Mouse (Mus musculus): ENCODE measurements around the gene Cdca7l. TPM values are rescaled to one million over a fixed set of nuclear protein-coding genes. Genes with fewer than 3 reads are reported as not detected.

The Cdca7l gene
- polyA plus RNA-seq, 1 experiment, result not detected

DNA sequence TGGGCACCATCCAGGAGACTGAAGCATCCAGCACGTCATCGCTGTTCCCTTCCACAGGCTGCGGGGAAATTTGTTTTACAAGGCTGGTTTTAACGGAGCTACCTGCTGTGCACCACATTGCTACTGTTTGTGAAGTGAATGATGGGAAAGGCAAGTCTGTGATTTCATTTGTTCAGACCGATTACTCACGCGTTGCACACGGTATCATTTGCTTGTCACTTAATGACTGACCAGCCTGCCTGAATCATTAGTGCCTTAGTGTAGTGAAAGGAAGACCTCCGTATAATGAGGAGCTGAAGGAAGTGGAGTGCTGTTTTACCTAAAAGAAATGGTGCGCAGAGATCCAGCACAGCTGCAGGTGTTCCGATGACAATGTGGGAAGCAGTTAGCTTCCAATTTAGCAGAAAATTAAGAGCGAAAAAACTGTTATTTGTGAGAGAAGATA, 1.9 kb downstream of the Cdca7l start:
- WGBS, result 9% methylated on average over 12 of the region's 12 CpGs
- Histone ChIP-seq H3K27ac (ENCODE audit: insufficient read depth, low read depth, low read length) (peak overlapping the region; percentile 98), H3K4me1 (ENCODE audit: control insufficient read depth, insufficient read depth, low read length) (peaks cover 30% of the 10 kb centered on the region), H3K4me3 (ENCODE audit: insufficient read depth, low read depth, low read length) (no peak overlapping the region)
- TF ChIP-seq POLR2A (IDR thresholded peaks at IDR 0.05; ENCODE audit: insufficient read depth, low read depth, low read length) (no peak), CTCF (IDR thresholded peaks at IDR 0.05; ENCODE audit: insufficient read depth, low read depth, low read length) (no peak)

- Histone ChIP-seq H3K27ac (ENCODE audit: insufficient read depth, low read depth, low read length) (peak overlapping the region; percentile 98), H3K4me3 (ENCODE audit: insufficient read depth, low read depth, low read length) (no peak overlapping the region), H3K4me1 (ENCODE audit: control insufficient read depth, insufficient read depth, low read length) (peaks cover 30% of the 10 kb centered on the region)
- no peak for TF ChIP-seq POLR2A (IDR thresholded peaks at IDR 0.05; ENCODE audit: insufficient read depth, low read depth, low read length)
- no peak for TF ChIP-seq CTCF (IDR thresholded peaks at IDR 0.05; ENCODE audit: insufficient read depth, low read depth, low read length)
- WGBS, result 9% methylated on average over 4 of the region's 4 CpGs
These were observed 2.4 kb downstream of the Cdca7l start for GRCm38 (mm10) chr12:117806470-117806869.

DNA sequence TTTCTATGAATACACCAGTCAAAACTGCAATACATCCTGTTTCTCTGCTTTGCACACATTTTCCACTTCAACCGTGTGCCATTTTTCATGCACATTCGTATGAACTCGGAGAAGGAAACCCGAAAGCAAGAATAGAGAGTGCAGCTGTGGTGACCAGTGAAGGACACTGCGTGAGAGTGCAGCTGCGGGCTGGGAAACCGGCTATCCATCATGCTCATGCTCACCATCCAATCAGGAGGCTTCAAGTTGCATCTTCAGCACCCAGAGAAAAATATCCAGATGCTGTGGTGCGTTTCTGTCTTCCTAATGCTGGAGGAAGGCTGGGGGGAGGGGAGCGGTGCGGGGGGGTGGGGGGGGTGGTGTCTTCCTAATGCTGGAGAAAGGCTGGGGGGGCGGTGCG, 3.5 kb downstream of the Cdca7l start:
- WGBS, result 21% methylated on average over 12 of the region's 12 CpGs
- Histone ChIP-seq H3K27ac (ENCODE audit: insufficient read depth, low read depth, low read length) (peak overlapping the region; percentile 98), H3K4me3 (ENCODE audit: insufficient read depth, low read depth, low read length) (no peak overlapping the region)

DNA sequence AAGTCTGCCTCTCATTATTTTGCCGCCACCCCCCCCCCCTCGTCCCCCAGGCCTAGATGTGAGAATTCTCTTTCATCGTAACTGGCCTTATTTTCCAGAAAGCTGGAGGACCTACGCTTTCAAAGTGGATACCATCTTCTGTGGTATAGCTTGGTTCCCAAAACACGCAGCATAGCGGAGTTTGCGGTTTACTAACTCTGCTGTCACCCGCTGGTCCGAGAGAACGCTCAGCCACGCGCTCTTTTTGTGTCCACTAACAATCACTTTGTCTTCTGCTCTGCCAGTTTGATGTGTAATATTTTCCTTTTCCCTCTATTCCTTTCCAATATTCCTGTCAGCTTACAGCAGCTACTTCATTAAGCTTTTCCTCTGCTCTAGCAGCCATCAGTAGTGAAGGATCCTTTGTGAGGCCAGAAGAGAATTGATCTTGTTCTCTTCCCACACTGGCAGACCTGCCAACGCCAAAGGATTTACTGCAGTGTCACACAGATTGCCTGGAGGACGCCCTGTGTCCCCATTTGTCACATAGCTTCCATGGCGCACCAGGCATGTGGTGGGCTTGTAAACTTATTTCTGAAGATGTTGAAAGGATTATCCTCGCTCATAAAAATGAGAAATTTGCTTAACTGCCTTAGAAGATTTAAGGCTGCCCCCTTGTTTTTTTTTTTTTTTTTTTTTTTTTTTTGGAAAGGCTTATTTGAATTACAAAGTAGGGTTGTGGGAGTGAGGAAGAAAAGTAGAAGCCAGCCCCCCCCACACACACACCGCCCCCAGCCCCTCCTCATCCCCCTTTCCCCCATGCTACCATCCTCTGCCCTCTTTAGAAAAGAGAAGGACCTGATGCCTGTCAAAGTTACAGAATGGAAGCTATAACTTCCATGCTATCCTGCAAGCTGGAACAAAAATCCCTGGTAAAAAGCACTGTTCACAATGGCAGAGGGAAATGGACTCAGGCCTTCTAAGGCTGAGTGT, 4.6 kb downstream of the Cdca7l start:
- Histone ChIP-seq H3K4me1 (ENCODE audit: control insufficient read depth, insufficient read depth, low read length) (peaks cover 30% of the 10 kb centered on the region), H3K4me3 (ENCODE audit: insufficient read depth, low read depth, low read length) (no peak overlapping the region), H3K27ac (ENCODE audit: insufficient read depth, low read depth, low read length) (peak overlapping the region; percentile 98)
- WGBS, result 29% methylated on average over 17 of the region's 17 CpGs
- TF ChIP-seq POLR2A (IDR thresholded peaks at IDR 0.05; ENCODE audit: insufficient read depth, low read depth, low read length) (no peak), CTCF (IDR thresholded peaks at IDR 0.05; ENCODE audit: insufficient read depth, low read depth, low read length) (no peak)

More for the DNA sequence above, 3.5 kb downstream of the Cdca7l start:
- peaks cover 30% of the 10 kb centered on the region for H3K4me1 ChIP-seq (ENCODE audit: control insufficient read depth, insufficient read depth, low read length)
- no peak for TF ChIP-seq CTCF (IDR thresholded peaks at IDR 0.05; ENCODE audit: insufficient read depth, low read depth, low read length)

DNA sequence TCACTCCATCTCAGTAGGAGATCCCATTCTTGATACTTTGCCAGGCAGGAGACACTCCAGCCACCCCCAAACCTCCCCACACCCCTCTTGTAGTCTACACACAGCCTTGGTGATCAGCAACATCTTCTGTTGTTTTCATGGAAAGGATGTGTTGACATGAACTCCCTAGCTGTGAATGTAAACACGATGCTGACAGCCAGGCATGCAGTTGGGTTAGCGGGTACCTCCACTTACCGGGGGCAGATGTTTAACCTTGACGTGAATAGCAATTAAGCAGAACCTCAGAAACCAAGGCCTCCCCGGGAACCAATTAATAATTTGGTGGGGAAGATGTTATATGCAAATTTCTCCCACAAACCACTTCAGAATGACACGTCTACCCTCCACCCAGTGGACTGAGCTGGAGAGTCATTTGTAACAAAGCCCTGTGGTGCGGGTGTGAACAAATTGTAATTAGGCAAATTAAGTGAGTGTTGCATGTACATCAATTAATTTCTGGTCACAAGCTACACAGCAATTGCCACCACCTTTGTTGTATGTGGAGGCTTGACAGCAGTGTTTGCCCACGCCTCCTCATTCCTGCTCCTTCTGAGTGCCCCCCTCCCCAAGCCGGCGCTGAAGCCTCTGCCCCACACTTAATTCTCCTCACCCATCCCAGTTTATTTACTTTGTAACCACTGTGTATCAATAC, 5.4 kb downstream of the Cdca7l start:
- peak overlapping the region; percentile 98 for H3K27ac ChIP-seq (ENCODE audit: insufficient read depth, low read depth, low read length)
- no peak overlapping the region for H3K4me3 ChIP-seq (ENCODE audit: insufficient read depth, low read depth, low read length)
- no peak for TF ChIP-seq CTCF (IDR thresholded peaks at IDR 0.05; ENCODE audit: insufficient read depth, low read depth, low read length)
- TF ChIP-seq POLR2A (IDR thresholded peaks at IDR 0.05; ENCODE audit: insufficient read depth, low read depth, low read length), result no peak
- H3K4me1 ChIP-seq (ENCODE audit: control insufficient read depth, insufficient read depth, low read length), result peaks cover 30% of the 10 kb centered on the region
- WGBS, result 21% methylated on average over 10 of the region's 10 CpGs

- TF ChIP-seq CTCF (IDR thresholded peaks at IDR 0.05; ENCODE audit: insufficient read depth, low read depth, low read length) (no peak), POLR2A (IDR thresholded peaks at IDR 0.05; ENCODE audit: insufficient read depth, low read depth, low read length) (no peak)
- WGBS, result 15% methylated on average over 11 of the region's 11 CpGs
- Histone ChIP-seq H3K27ac (ENCODE audit: insufficient read depth, low read depth, low read length) (peak overlapping the region; percentile 98), H3K4me3 (ENCODE audit: insufficient read depth, low read depth, low read length) (no peak overlapping the region), H3K4me1 (ENCODE audit: control insufficient read depth, insufficient read depth, low read length) (peaks cover 27% of the 10 kb centered on the region)
These were observed 6.0 kb downstream of the Cdca7l start for GRCm38 (mm10) chr12:117810074-117810473.

DNA sequence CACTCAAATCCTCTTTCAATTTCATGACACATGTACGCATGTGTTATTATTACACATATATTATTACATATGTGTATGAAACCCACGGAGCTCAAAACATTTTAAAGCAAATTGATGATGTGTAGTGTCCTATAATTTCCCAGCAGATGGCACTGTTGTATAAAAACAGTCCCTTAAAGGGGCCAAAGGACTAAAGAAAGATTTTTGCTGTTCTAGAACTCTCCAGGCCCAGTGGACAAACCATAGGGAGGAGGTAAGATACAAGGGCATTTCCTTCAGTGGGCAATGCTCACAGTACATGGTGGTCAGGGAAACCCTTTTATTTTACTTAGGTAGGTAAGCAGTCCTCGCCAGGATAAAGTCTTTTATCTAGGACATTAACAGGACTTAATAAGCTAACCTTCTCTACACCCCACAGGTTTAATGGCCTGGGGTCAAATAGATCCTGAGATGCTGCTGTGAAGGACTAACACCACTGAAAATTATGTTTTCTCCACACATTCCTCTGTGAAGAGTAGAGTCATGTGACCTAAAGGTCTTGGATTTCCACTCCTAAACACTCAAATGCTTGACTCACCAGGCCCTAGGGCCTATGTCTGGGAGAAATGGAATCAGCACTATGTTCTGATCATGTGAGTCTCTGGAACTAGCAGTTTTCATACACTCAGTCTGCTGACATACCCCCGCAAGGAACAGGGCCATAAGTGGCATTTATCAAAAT, 16.2 kb downstream of the Cdca7l start:
- Histone ChIP-seq H3K4me3 (ENCODE audit: insufficient read depth, low read depth, low read length) (no peak overlapping the region), H3K4me1 (ENCODE audit: control insufficient read depth, insufficient read depth, low read length) (peaks cover 4% of the 10 kb centered on the region; the same call in 1 of the 2 replicates), H3K27ac (ENCODE audit: insufficient read depth, low read depth, low read length) (no peak overlapping the region)
- no peak for TF ChIP-seq CTCF (IDR thresholded peaks at IDR 0.05; ENCODE audit: insufficient read depth, low read depth, low read length)
- TF ChIP-seq POLR2A (IDR thresholded peaks at IDR 0.05; ENCODE audit: insufficient read depth, low read depth, low read length), result no peak
- 56% methylated on average over 4 of the region's 4 CpGs for WGBS

- TF ChIP-seq POLR2A (IDR thresholded peaks at IDR 0.05; ENCODE audit: insufficient read depth, low read depth, low read length) (no peak), CTCF (IDR thresholded peaks at IDR 0.05; ENCODE audit: insufficient read depth, low read depth, low read length) (no peak)
- H3K4me3 ChIP-seq (ENCODE audit: insufficient read depth, low read depth, low read length), result no peak overlapping the region
- no peak overlapping the region for H3K27ac ChIP-seq (ENCODE audit: insufficient read depth, low read depth, low read length)
- H3K4me1 ChIP-seq (ENCODE audit: control insufficient read depth, insufficient read depth, low read length), result peaks cover 4% of the 10 kb centered on the region; the same call in 1 of the 2 replicates
These were observed 16.8 kb downstream of the Cdca7l start for GRCm38 (mm10) chr12:117820859-117821221.
